Mouse (Mus musculus) spleen, adult 12 weeks (tissue): ENCODE measurements around the gene Camta1.

Source experiments
- DNase-seq: peaks from one replicate; pipeline ENCODE4 v3.0.0; 2022; ENCODE audit warnings: low spot score

Gene Camta1

DNA sequence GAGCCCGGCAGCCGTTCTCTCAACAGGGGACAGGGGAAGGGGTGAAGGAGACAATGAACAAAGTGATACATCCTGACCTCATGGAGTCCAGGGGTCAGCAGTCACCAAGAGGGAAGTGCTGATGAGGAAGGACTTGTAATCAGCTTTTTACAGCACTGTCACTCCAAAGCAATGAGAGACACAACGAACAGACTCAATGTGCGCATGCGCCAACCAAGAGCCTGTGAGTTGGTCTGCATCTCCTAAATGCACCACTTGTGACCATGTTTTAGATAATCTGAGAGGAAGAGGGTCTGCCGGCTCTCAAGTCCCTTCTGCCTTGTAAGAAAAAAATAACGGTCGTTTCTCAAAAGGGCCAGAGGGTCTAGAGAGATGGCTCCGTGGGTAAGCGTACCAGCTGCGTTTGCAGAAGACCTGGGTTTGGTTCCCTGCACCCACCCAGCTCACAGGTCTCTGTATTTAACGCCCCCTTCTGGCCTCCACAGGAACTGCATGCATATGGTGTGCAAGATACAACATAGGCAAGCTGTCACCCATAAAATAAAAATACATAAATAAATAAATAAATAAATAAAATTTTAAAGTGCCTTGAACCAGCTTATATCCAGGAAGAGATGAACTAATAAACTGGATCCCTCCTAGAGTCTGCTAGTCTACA, 178.7 kb downstream of the Camta1 start:
- DNase-seq: no peak

GRCm38 (mm10) chr4:151672452-151672851, 189.2 kb downstream of the Camta1 start:
- no peak for DNase-seq

DNA sequence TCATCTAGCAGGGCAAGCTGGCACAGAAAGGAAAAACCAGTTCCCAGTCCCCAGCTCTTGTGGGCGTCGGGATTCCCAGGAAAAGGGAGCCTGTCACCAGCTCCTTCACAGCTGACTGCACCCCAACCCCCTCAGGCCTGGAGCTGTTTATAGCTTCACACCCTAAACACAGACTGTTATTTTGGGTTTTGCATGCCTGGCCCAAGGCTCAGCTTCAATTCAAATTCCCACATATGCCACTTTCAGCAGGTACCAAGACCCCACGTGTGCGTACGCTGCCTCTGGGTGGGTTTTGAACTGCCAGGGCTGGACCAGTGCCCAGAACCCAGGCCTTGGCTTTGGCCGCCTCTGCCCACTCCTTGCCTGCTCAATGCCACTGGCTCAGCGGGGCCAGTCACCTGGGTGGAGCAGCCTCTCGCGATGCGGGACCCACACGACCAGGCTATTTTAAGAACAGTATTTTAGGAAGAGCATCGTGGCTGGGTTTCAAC, 195.2 kb downstream of the Camta1 start:
- no peak for DNase-seq

GRCm38 (mm10) chr4:151661486-151661885, 200.2 kb downstream of the Camta1 start:
- no peak for DNase-seq

DNA sequence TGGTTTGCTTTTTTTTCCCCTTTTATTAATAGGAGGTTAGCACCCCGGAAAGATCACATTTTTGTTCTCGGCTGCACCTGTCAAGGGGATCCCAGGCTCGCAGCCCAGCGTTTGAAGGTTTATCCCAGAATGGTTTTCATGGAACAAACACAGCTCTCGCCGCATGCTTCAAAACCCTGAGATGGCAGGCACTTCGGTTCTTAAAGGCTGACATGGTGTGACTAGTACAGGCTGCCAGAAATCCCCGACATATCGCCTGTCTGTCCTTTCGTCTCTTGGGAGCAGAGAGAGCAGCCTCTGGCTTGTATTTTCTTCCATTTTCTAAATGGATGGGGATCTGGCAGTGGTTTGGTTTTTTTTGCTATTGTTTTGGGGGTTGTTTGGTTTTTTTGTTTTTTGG, 205.2 kb downstream of the Camta1 start:
- DNase-seq: no peak

GRCm38 (mm10) chr4:151655637-151656385, 205.9 kb downstream of the Camta1 start:
- DNase-seq: no peak

DNA sequence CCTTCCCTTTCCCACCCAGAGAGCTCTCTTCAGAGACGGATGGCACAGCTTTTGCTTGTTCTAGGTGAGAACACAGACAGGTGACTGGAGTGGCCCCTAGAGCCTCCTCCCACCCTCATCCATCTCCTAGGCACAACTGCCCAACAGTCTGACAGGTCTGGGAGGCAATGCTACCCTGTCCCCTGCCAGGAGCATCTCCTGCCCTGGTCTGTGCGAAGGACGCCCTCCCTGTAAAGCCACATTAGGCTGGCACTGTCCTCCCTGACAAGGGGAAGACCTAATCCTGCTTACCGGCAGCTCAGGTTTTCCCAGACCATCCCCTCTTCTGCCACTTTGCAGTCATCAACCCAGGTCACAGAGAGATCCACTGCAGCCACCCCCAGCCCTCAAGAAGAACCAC, 206.4 kb downstream of the Camta1 start:
- no peak for DNase-seq

DNA sequence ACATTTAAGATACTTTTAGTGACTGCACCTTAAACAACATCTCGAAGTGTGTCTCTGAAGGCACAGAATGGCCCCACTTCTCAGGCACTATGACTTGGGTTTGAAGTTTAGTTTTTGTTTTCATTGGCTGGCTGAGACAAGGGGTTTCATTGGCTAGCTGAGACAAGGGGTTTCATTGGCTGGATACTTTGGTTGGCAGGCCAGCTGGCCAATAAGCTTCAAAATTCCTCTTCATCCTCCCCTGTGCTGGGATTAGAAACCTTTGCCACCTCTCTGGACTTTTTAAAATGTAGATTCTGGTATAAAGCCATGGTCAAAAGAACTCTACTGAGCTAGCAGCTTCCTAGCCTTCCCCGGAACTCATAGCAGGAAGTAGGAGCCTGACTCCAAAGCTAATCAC, 219.3 kb downstream of the Camta1 start:
- DNase-seq: no peak

DNA sequence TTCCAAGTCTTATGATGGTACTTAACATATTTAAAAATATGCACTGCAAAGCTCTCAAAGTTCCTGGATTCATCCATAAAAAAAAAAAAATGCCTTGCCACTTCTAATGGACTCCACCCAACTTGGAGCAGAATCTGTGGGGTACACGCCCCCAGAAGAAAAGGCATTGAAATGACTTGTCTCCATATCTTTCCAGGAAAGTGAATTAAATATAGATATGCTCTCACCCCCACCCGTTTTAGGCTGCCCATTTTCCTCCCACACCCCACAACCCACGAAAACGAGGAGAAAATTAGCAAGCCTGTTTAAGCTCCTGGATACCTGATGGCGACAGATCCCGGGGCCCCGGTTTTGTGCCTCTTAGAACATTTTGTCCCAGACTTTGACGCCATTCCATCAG, 220.7 kb downstream of the Camta1 start:
- DNase-seq: no peak

DNA sequence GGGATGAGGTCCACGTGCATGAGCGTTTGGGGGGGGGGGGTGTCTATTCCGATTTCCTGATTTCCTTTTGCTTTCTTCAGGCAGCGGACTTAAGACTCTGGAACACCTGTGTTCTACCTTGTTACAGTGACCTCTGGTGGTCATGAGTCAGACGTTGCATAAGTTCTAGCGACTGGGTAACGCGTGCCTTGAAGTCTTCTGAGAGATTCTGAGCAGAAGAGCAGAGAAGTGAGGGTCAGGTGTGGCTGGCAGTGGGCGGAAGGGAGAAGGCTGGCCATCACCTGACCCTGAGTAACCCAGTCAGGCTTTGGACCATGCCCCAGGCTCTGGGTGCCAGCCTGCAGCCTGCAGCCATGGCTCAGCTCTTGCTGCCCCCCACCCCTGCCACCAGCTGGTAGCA, 222.7 kb downstream of the Camta1 start:
- DNase-seq: no peak

- no peak for DNase-seq
Observed at GRCm38 (mm10) chr4:151637348-151637747, 224.3 kb downstream of the Camta1 start.

DNA sequence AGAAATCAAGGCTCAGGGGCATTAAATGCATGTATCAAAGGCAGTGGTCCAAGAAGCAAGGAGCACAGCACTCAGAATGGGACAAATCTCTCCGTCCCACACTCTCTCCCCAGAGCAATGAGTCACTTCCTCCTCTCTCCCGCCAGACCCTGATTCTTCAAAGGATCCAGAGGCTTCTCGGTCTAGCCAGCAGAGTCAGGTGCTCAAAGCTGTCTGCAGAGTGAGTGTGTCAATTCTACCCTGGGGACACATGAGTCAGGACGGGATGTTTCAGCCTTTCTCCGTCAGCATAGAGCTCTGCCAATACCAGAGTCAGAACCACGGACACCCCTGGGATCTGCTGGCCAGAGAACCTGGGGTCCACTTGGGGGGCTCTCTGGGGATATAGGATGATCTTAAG, 226.9 kb downstream of the Camta1 start:
- no peak for DNase-seq

GRCm38 (mm10) chr4:151633795-151634194, 227.9 kb downstream of the Camta1 start:
- DNase-seq: no peak

DNA sequence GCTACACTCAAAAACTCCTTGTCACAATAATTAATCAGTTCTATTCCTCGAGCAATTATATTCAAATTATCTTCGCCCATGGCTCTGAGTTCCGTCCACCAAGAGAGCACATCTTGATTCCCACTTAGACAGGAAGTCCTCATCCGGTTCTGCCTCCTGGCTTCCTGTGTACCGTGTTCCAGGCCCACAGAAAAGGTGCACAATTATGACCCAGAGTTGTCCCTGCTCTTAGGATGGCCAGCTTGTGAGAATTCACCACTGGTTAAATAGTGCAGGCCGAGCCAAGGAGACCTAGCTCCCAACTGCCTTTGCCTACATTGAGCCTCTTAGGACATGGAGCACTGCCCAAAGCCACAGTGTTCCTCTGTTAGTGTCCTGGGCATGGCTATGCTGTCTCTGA, 229.4 kb downstream of the Camta1 start:
- DNase-seq: no peak

GRCm38 (mm10) chr4:151630664-151631063, 231.0 kb downstream of the Camta1 start:
- no peak for DNase-seq

DNA sequence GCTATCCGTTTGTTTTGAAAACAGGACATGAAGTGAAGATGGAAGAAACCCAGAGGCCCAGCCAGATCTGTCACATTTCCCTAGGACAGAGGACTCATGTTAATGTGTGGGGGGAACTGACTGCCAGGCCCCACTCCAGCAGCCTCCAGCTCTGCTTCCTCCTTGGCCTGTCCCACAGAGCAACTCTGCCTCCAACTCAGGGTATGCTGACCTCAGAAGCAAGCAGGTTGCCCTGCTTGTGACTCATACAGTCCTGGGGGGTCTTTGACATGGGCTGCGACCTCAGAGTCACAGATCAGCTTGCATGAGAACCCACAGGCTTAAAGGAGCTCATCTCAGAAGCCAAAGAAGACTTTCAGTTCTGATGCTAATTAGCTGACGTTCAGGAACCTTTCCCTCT, 231.4 kb downstream of the Camta1 start:
- no peak for DNase-seq

GRCm38 (mm10) chr4:151619541-151620016, 242.1 kb downstream of the Camta1 start:
- no peak for DNase-seq

GRCm38 (mm10) chr4:151618420-151619310, 243.0 kb downstream of the Camta1 start:
- DNase-seq: no peak

GRCm38 (mm10) chr4:151611621-151612020, 250.1 kb downstream of the Camta1 start:
- DNase-seq: no peak

DNA sequence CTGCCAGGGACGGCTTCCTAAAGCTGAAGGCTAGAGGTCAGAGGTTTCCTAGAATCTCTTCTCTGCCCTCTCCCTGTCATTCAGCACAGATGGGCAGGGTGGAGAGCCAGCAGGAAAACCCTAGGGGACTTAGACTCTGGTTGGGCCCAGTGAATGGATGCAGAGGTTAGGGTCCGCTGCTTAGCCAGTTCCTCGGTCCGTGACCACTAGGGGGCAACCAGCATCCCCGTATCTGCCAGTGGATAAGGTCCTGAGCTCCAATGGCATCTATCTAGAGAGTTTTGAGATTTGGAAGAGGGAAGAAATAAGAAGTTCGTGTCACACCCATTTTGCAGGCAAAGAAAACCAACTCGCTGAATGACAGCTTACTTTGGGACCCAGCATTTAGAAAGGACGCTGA, 251.4 kb downstream of the Camta1 start:
- DNase-seq: no peak

GRCm38 (mm10) chr4:151604907-151605306, 256.8 kb downstream of the Camta1 start:
- DNase-seq: no peak

DNA sequence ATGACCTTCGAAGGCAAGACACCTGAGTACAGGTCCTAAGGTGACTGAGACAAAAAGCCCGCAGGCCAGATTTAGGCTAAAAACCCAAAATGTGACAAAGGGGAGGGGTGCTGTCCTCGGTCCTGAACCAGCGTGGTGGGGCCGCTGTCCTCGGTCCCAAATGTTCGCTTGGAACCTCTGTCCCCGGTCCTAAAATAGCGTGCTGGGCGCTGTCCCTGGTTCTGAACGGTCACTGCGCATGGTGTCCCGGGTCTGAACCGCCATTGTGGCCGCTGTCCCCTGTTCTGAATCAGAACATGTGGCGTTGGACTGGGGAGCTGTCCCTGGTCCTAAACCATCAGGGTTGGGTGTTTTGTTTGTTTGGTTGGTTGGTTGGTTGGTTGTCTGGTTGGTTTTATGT, 257.2 kb downstream of the Camta1 start:
- no peak for DNase-seq

GRCm38 (mm10) chr4:151603586-151603985, 258.1 kb downstream of the Camta1 start:
- DNase-seq: no peak
